Mouse (Mus musculus) frontal cortex, postnatal 36 days (tissue): ENCODE data around the gene Tfap4.
"Not testable (repeated sequence)": the region's sequence is repeated elsewhere in the genome, so short reads cannot be mapped to it uniquely, and the experiment has no call there.

ENCODE experiments used
- DNase-seq, 2 experiments: peaks; one replicate each; pipeline ENCODE4 v3.0.0; 2022; ENCODE audit warnings: low spot score in 2 of 2

The Tfap4 gene

DNA sequence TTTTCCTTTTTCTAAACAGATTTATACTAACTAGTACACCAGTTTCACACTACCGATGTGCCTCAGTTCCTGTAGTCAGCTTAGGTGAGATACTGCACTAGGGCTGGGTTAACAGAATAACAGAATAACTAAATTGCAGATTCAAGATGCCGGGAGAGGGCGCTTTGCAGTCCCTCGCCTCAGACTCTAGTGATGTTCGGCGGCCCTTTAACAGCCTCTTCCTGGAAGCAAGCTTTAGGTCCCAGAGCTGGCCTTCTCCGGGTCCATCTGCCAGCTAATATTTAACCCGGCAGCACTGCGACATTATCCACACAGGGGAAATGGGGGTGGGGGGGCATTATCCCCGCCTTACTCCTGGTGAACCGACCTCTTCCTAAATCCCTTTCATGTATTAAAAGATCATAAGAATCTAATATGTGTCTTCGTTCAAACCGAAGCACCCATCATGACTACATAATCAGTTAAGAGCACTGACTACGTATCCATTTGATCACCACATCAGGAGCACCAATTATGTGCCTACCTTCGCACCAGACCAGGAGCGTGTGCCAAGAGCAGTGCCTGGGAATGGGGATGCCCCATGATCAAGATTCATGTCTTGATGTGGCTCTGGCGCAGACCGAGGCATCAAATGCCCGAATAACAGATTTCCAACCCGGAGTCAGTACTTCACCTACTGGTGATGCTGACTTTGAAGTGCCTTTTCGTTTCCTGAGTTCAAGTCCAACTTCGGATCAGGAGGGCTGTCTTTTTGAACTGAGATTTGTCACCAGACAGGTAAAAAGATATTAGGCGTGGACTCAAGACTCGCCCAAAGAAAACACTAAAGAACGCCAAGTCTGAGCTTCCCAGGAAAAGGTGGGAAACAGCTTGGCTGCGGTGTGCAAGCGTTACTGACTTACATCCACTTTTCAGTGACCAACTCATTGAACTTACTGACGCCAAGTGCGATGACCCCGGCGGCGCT, 33.5 kb upstream of the Tfap4 start:
- DNase-seq = peak in 1 of 2 experiments; percentile 61

DNA sequence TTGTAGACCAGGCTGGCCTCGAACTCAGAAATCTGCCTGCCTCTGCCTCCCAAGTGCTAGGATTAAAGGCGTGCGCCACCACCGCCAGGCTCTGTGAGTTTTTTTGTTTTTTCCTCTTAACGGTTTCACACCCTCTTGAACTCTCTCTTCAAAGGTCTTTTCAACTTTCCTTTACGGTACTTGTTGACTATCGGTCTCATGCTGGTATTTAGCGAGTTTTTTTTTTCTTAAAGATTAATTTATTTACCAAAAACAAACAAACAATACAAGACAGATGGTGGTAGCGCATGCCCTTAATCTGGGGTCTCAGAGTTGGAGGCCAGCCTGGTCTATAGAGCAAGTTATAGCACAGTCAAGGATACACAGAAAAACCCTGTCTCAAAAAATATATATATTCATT, 30.6 kb upstream of the Tfap4 start:
- no peak for DNase-seq

DNA sequence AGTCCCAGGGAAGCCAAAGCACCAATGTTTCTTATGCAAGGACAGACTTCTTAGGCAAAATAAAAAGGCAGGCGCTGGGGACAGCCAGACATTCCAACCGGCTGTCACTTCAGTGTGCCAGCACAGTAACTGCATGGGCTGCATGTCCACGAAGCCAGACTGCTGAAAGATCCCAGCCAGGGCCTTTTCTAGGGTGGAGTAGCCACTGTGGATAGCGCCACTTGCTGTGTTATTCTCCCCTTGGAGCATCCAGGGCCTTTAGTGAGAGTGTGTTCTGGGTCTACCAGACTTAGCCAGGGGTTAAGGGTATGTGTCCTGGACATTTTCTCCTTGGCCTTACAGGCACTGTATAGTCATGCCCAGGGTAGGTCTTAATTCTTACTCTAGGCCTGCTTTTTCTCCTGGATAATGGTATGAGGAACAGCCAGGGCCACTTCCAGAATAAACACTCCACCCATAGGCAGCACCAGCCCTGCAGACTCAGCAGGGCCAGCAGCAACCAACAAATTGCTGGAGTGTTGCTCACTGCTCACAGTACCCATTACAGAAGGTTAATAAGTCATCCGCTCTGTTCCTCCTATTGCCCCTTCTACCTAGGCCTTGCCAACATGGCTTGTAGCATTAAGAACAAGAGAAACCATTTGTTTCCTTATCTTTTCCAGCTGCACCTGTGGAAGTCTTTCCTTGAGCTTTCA, 28.0 kb upstream of the Tfap4 start:
- no peak for DNase-seq

DNA sequence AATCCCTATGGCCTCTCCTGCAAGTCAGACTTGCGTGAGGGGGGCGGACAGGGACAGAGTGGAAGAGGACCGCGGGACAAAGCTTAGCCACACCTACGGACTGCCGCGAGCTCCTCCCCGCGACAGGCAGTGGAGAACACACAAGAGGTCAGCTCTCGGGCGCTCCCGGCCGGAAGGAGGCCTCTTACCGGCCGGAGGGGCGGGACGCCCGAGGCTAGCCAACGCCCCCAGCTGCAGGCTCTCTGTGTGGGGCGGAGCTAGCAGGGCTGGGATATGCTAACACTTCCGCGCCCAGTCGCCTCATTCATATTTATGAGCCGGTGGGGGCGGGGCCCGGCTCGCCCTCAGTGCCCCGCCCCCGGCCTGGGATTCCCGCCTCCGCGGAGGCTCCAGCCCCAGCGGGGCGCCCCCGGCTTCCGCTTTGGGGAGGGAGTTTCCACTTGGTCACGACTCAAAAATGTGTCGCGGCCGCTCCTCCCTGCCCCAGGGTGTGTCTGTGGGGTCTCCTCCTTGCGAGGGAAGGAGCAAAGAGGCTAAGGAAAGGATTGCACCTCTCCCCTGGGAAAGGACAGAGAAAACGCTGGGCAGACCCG, 27.0 kb upstream of the Tfap4 start:
- peak; percentile 75 to 87 for DNase-seq

DNA sequence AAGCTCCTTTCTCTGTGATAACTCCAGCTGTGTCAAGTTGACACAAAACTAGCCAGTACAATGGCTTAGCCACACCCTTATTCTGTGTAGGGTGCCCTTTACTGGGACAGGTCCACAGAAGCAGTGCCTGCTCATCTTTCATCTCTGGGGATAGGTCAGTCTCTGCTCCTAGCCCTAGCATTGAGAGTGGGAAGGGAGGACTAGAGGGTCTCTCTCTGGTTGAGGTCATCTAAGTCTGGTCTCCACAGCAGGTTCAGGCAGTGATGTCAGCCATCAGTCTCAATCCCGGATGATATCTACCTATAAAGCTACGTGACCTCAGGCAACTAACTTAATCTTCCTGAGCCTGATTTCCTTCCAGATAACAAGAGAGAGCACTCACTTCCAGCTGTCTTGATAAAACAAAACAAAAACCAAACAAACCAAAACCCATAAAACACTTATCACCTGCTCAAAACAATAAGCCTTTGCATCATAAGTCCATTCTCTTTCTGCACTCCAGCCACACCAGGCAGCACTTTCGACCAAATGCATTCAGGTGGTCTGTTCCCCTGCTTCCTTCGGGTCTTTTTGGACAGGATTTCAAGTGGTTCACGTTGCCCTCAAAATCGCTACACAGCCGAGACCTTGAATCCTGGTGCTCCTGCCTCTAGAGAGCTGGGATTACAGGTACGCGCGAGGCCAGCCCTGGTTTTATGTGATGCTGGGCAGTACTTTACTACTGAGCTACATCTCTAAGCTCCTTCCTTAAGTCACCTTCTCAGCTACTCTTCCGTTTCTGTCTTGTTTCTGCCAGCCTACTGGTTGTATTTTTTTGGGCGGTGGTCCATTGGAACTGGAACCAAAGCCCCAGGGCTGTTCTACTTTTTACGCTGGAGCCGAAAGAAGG, 26.2 kb upstream of the Tfap4 start:
- no peak for DNase-seq

DNA sequence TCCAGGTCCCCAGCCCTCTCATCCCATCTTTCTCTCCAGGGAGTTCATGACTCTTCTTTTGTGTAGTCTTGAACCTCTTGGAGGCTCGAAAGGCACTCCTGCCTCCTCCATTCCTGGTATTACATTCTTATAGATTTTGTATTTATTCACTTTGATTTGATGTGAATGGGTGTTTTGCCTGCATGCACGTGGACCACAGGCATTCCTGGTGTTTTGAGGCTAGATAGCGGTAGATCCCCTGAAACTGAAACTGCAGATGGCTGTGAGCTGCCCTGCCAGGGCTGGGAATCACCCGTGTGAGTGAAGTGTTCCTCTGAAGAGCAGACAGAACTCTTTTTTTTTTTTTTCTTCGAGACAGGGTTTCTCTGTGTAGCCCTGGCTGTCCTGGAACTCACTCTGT, 24.8 kb upstream of the Tfap4 start:
- DNase-seq = no peak

DNA sequence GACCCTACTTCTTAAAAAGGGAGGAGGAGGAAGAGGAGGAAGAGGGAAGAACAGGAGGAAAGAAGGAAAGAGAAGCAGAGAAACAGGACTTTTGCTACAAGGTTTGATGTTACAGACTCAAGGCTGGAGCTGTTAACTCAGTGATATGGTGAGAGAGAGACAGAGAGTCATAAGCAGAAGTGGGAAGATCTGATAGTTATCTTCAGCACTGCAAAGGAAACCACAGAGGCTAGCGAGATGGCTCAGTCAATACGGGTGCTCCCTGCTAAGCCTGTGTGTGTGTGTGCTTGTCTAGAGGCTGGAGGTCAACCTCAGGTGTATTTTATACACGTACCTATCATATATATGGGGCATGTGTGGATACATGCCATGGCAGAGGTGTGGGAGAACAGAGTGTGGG, 24.2 kb upstream of the Tfap4 start:
- no peak for DNase-seq

DNA sequence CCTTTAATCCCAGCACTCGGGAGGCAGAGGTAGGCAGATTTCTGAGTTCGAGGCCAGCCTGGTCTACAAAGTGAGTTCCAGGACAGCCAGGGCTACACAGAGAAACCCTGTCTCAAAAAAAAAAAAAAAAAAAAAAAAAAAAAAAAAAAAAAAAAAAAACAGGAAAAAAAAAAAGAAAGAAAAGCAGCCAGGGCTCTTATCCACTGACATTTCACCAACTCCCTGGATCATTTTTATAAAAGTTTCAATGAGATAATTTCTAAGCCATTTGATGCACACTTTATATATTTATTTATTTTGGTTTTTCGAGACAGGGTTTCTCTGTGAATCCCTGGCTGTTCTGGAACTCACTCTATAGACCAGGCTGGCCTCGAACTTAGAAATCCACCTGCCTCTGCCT, 21.5 kb upstream of the Tfap4 start:
- not testable (repeated sequence) for DNase-seq

DNA sequence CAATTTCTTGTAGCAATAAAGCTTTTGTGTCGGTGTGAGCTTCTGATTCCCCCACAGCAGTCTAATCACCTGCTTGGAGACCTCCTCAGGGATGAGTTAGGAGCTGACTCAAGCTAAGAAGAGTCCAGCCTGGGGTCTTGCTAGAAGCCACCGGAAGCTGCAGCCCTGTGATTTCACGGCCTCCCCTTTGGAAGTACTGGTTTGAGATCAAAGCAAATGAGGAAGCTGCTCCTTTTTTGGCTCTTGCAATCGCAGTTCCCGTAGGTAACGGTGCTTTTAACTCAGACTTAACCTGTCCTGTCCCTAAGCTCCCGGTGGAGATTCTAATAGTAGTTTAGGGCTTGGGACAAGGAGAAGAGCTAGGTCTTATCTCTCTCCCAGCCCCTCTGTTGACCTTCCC, 19.0 kb upstream of the Tfap4 start:
- no peak for DNase-seq

DNA sequence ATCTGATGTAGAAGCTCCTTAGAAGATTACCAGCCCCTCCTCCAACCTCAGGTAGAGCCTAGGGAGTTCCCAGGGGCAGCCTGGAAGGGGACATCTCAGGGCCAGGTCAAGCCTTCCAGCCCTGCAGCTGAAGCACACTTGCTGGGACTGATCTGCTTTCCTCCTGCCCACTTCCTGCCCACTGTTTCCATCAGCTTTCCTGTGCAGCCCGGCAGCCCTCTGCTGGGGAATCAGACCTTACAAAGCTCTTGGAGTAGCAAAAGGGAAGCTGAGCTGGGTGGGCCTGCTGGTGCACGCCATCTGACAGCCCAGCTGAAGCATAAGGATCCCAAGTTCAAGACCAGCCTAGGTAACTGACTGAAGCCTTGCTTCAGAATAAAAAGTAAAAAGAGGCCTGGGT, 17.2 kb upstream of the Tfap4 start:
- no peak for DNase-seq

DNA sequence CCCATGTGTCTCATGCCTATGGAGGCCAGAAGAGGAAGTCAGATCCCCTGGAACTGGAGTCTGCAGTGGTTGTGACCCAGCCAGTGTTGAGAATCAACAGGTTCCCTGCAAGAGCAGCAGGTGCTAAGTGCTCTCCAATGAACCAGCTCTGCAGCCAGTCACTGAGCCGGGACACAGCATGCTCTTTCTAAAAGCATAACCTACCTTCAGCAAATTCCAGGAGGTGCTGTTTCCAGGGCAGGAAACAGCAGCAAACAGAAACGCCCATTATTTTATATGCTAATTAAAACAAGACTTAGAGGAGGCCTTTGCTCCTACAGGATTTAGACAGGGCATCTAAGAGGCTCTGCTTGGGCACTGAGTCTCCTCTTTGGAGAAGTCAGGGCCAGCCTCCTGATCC, 16.4 kb upstream of the Tfap4 start:
- no peak for DNase-seq

DNA sequence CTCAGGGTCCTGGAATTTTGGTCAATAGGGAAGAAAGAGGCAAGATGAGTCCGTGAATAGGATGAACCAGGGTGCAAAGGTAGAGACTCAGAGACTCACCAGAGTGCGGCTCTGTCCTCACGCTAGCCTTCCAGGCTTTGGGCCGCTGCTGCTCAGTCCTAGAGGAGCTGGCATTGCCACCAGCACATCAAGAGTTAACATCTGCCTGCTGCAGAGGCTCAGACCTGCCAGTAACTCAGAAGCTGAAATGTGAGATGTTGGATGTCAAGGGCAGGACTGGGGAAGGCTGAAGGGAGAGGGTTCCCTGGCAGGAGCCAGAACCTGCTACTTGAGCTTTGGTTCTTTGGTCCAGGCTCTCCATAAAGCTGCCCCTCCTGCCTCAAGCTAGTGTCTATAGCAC, 11.1 kb upstream of the Tfap4 start:
- no peak for DNase-seq

DNA sequence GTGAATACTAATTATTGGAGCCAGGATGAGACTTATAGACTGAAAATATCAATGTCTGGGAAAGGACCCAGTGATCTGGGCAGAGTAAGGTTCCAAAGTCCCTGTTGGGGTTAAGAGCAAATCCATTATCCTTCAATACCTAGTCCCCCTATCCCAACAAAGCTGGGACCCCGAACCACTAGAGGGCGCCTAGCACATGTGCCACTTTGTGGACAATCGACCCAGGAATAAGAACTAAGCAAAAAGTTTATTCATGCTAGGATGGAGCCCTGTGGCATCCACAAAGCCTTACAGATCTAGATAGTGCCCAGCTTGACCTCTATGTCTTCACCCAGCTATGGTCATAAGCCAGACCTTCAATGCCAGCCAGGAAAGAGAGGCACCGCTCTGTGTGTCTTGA, 8.3 kb upstream of the Tfap4 start:
- peak; percentile 65 to 70 for DNase-seq

DNA sequence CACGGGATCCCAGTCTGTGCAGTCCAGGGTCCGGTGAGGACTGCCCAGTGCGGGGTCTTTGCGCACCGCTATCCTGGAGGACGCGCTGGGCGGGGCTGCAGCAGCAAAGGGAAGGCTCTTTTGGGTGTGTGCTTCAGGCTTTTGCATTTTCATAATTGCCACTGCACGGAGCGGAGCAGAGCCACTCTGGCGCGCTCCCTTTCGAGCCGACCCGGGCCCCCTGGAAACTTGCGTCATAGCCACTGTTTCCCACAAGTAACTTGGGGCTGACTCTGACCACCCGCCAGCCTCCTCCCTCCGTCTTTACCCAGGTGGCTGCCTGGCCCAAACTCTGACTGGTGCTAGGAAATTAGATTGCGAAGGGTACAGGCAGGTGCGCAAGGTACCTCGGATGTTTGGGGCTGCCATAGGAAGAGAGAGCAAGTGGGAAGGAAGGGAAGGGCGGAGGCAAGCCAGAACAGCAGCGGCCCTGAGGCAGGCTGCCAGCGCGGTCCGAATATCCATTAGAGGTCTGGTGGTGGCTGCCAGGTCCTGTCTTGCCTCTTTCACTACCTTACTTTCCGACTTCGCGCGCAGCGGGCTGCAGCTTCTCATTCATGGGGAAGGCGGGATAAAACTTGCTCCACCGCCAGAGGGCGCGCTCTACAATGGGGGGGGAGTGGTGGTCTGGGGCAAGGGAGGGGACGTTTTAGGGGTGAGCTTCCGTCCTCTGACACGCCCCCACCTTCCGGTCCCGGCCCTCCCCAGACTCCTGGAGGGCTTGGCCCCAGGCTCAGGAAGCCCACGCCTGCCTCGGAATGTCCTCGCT, 695 bp upstream of the Tfap4 start:
- DNase-seq = peak; percentile 22 to 35

DNA sequence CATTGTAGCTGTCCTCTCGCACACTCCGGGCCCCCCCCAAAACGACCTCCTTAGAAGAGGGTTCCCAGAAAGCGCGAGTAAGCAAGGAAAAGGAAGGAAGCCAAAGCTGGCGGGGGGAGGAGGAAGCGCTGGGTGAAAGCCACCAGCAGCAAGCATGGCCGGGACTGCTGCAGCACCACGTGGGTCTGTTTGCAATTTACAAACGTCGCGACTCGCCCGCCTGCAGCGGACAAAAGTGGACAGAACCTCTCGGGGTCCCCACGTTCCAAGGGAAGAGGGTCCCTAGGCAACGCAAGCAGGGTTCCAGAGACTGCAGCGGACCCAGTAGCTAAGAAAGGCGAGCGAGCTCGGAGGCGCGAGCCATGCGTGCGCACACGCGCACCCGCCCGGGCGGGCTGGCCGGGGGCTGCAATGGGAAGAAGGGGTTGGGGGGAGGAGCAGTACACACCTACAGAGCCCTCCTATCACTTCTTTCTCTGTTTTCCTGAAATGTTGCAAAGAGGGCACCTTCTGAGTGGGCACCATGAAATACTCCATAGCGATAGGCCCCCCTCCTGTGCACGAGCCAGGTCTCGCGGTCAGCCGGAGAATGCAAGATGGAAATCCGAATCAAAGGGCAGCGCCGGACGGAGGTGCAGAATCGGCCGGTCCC, 548 bp downstream of the Tfap4 start:
- peak; percentile 69 to 77 for DNase-seq

DNA sequence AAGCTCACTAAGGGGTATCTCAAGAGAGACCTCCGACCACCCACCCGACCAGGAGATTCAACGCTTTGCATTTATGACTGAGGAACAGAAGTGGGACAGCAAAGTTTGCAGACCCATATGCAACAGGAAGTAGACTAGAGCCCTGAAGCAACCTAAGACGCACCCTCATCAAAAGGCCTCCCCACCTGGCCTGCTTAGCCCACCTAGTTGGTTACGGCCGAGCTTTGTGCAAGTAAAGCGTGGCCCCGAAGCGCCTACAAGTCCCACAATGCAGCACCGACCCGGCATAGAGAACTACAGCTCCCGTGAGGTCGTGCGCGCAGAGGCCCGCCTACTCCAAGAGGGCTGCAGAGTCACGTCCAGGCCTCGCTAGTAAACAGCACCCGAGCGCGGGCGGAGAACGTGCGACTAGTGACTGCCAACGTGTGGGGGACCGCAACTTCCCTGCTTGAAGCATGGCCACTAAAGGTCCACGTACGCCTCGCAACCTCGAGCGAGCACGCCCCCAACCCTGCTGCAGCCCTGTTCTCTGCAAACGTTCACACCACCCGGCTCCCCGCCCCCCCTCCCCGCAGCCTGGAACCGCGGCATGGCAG, 1.2 kb downstream of the Tfap4 start:
- DNase-seq = peak; percentile 91 to 95

DNA sequence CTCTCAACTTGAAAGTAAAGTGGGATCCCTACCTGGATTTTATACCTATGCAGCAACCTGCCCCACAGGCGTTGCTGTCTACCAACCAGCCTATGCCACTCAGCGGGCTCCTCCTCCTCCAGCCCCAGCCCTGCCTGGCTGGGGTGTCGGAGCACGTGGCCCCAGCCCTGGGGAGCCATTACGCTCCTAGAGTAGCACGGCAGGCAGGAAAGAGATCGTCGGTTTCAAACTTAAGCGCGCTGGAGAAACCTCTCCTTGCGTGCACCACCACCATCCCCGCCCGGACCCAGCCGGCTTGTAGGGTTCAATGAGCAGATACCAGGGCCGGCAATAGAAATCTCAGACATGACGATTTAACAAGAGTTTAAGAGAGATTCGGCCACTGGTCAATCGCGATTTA, 1.7 kb downstream of the Tfap4 start:
- peak; percentile 54 to 64 for DNase-seq

DNA sequence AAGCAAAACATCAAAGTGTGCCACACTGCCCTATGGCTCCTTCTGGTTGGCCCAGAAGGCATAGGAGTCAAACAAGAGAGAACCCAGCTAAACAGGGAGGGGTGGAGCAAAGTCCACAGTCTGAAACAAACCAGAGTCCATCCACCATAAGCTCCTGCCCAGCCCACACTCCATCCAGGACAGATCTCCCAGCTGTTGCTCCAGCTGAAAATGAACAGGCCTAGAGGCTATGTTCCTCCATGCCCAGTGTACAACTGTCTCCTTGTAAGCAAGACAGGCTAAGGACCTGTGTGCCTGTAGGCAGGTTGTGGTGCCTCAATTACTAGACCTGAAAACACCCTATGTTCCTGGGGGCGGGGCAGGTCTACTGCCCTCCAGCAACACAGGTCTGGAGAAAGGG, 2.6 kb downstream of the Tfap4 start:
- DNase-seq = no peak

DNA sequence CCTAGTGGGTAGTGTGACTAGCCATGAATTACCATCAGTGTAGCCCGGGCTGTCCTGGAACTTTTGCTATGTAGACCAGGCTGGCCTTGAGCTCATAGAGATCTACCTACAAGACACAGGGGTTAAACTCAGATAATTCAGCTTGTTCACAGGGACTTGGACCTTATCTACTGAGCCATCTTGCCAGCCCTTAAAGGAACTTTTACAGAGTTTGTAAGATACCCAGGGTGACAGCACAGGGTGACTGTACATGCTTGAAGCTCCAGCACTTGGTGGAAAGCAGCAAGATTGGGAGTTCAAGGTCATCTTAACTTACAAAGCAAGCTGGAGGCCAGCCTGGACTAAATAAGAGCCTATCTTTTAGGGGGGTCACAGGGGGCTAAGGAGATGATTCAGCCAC, 4.1 kb downstream of the Tfap4 start:
- DNase-seq = no peak
